Mouse (Mus musculus) cortical plate, adult 2 months (tissue): ENCODE data around the gene Gm21083. TPM values are rescaled to one million over a fixed set of nuclear protein-coding genes. Genes with fewer than 3 reads are reported as not detected.
"Not testable (repeated sequence)": the region's sequence is repeated elsewhere in the genome, so short reads cannot be mapped to it uniquely, and the experiment has no call there.

Source experiments
- H3K27ac ChIP-seq: fragments of 200-500 bp; 2 replicates; pipeline ENCODE4 v1.5.1; 2012; ENCODE audit warnings: low read length, control low read depth, inconsistent platforms; ENCODE audit not compliant: insufficient read depth
- H3K4me1 ChIP-seq: fragments of 200-500 bp; 2 replicates; pipeline ENCODE4 v1.6.1; 2011; ENCODE audit warnings: low read length; ENCODE audit not compliant: control insufficient read depth, insufficient read depth
- H3K4me3 ChIP-seq: fragments of 200-500 bp; 2 replicates; pipeline ENCODE4 v1.5.1; 2011; ENCODE audit warnings: mild to moderate bottlenecking, low read length, control low read depth; ENCODE audit not compliant: insufficient read depth
- polyA plus RNA-seq: library from polyadenylated mRNA; depleted of rRNA; stranded (reverse); fragments of >200 nt; gene quantifications from 2 replicates; pipeline ENCODE4 v1.2.3, GENCODE M21; 2012; rRNA removed

Gene Gm21083
- polyA plus RNA-seq, 1 experiment: not detected

DNA sequence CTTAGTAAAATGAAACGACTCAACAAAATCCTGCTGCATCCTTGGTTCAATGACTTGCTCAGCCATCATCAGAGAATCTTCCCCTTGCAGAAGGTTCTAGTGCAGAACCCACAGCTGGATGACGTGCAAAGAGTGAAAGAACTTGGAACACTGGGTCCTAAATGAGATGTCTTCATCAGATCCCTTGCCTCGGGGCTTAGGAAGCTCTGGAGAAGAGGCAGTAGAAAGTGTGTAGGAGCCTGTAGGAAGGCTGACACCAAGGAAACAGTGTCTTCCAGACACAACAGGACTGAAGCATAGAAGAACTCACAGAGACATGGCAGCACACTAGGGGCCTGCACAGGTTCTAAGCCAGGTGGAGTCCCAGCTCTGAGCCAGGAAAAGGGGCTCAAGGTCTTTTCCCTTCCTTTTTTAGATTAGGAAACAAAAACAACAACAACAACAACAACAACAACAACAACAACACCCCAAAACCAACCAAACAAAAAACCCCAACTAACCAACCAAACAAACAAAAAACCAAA, 25.4 kb downstream of the Gm21083 start:
- H3K4me1 ChIP-seq, H3K27ac ChIP-seq, H3K4me3 ChIP-seq: not testable (repeated sequence)

DNA sequence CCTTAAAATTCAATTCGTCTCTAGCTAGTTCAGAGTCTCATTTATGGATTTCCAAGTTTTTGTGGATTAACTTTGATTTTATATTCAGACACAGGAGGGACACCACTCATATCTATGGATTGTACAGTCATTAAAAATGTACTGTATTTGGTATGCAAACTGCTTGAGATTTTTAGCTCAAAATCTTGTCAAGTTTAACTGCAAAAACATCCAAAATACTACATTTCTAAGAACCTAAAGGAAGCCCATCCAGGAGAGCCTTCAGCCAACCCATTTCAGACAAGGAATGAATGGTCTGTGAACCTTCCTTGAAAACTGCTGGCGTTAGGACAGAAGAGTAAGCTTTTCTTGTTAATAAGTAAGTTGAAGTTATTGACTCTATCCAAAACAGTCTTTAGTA, 25.9 kb downstream of the Gm21083 start:
- not testable (repeated sequence) for H3K4me1 ChIP-seq, H3K27ac ChIP-seq, H3K4me3 ChIP-seq

GRCm38 (mm10) chr5:15603585-15603984, 26.5 kb downstream of the Gm21083 start:
- not testable (repeated sequence) for H3K4me3 ChIP-seq, H3K4me1 ChIP-seq, H3K27ac ChIP-seq

DNA sequence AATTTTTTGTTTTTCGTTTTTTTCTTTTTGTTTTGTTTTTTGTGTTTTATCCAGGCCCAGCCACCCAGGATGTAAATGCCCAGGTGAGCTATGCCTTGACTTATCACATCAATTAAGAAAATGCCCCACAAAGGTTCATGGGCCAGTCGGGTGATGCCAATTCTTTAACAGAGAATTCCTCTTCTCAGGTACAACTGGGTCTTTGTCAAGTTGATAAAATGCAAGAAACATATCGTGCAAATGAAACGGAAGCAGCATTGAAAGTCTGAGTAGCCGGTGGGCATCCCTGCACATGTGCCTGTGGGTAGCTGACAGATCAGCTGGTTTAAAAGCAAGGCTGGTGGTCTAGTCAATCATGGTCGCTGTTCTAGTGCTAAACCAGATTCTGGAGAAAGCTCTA, 29.5 kb downstream of the Gm21083 start:
- H3K4me3 ChIP-seq, H3K4me1 ChIP-seq, H3K27ac ChIP-seq: not testable (repeated sequence)

GRCm38 (mm10) chr5:15610695-15611094, 33.6 kb downstream of the Gm21083 start:
- not testable (repeated sequence) for H3K4me1 ChIP-seq, H3K27ac ChIP-seq, H3K4me3 ChIP-seq

GRCm38 (mm10) chr5:15616195-15616594, 39.1 kb downstream of the Gm21083 start:
- not testable (repeated sequence) for H3K27ac ChIP-seq, H3K4me1 ChIP-seq, H3K4me3 ChIP-seq

- H3K4me3 ChIP-seq, H3K27ac ChIP-seq: not testable (repeated sequence)
These were observed 41.6 kb downstream of the Gm21083 start, which contains the start of gene Speer4d for GRCm38 (mm10) chr5:15618764-15619163. TSS of gene Speer4d (plus strand) at chr5:15619064.

DNA sequence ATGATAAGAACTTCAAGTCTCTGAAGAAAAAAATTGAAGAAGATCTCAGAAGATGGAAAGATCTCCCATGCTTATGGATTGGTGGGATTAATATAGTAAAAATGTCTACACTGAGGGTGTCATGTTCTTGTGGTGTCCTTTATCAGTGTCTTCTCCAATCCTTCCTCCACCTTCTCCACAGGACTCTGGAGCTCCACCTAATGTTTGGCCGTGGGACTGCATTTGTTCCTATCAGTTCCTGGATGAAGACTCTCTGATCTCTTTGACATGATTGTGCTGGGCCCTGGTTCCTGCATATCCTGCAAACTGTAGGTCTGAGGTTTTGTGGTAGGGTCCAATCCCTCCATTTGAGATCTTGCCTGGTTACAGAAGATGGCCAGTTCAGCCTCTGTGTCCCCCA, 51.0 kb downstream of the Gm21083 start:
- H3K4me1 ChIP-seq, H3K4me3 ChIP-seq, H3K27ac ChIP-seq: not testable (repeated sequence)

More at GRCm38 (mm10) chr5:15618764-15619163, 41.6 kb downstream of the Gm21083 start, which contains the start of gene Speer4d:
- not testable (repeated sequence) for H3K4me1 ChIP-seq

DNA sequence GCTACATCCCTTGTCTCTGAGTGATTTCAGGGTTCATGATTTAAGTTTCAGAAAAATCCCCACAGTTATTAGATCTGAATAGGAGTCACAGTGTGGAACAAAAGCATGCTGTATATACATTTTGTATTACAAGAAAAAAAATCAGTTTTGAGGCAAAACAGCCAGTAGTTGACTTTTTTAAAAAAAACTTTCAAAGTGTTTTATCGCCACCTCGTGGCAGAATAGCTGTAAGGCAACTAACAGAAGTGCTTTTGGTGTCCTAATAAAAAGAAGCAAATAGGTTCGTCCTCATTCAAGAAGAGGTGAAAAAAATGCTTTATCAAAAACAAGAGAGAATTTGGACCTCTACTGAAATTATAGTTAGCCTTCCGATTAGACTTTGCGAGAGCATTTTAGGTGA, 52.9 kb downstream of the Gm21083 start:
- not testable (repeated sequence) for H3K4me3 ChIP-seq, H3K27ac ChIP-seq, H3K4me1 ChIP-seq

Other genes starting within 250 kb of the Gm21083 start
- 0.15 TPM in 1 of 2 replicates, not detected in the other for gene Gm21149, start 100.8 kb upstream of the Gm21083 start, polyA plus RNA-seq
- not detected in 2 replicates for gene Gm21190, start 48.1 kb upstream of the Gm21083 start, polyA plus RNA-seq
- not detected in 2 replicates for gene Speer4d, start 41.7 kb downstream of the Gm21083 start, polyA plus RNA-seq
- gene 4930572O03Rik, start 79.7 kb downstream of the Gm21083 start, polyA plus RNA-seq: not detected in 2 replicates
- not detected in 2 replicates for gene Speer4c, start 136.9 kb downstream of the Gm21083 start, polyA plus RNA-seq